Mouse (Mus musculus): Measurements from ENCODE around the gene Lipt1.
A peak's percentile ranks its signal among the peaks of the same experiment; 100 is the strongest.

Lipt1 gene

GRCm38 (mm10) chr1:37871704-37872103, at the start of gene Lipt1:
Lipt1 (plus strand) TSS chr1:37871738.
- no peak for DNase-seq (ENCODE audit: low read depth, low spot score)

DNA sequence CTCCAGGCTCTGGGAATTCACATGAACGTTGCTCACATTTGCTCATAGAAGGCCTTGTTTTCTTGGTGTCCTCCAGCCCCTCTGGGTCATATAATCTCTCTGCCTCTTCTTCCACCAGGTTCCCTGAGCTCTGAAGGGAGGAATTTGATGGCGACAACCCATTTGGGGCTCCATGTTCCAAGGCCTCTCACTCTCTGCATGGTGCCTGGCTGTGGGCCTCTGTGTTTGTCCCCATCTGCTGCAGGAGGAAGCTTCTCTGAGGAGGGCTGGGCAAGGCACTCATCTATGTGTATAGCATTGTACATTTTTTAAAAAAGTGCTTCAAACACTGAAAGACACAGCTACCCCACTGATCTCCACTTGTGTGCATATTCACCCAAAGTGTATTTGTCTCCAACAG, 39.9 kb upstream of the Lipt1 start:
- no peak for DNase-seq (ENCODE audit: low read depth, low spot score)

DNA sequence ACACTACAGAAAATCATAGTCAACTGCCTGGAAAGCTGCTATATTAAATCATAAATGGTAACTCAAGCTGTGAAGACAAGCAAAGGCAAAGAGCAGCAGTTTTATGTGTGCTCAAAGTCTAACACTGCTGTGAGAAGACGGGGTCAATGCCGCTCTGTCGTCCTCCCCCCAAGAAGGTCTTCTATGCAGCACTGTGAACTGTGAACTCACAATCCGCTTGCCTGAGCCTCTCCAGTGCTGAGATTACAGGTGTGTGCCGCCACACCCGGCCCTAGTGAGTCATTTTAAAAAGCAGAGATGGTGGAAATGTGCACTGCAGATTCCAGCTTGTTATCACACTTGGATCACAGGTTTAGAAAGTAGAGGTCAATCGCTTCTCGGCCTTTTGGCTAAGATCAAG, 24.7 kb upstream of the Lipt1 start:
- no peak for DNase-seq (ENCODE audit: low read depth, low spot score)

GRCm38 (mm10) chr1:37850696-37851095, 20.8 kb upstream of the Lipt1 start:
- DNase-seq (ENCODE audit: low read depth, low spot score), result no peak

- DNase-seq (ENCODE audit: low read depth, low spot score), result peak; percentile 100
Observed at GRCm38 (mm10) chr1:37864511-37865400, 6.8 kb upstream of the Lipt1 start.

- DNase-seq (ENCODE audit: low read depth, low spot score), result no peak
Observed at GRCm38 (mm10) chr1:37865401-37866215, 5.9 kb upstream of the Lipt1 start.

- no peak for DNase-seq (ENCODE audit: low read depth, low spot score)
Observed at GRCm38 (mm10) chr1:37866286-37866685, 5.3 kb upstream of the Lipt1 start, which contains the start of gene Tsga10. Tsga10 (minus strand) TSS chr1:37866429.

DNA sequence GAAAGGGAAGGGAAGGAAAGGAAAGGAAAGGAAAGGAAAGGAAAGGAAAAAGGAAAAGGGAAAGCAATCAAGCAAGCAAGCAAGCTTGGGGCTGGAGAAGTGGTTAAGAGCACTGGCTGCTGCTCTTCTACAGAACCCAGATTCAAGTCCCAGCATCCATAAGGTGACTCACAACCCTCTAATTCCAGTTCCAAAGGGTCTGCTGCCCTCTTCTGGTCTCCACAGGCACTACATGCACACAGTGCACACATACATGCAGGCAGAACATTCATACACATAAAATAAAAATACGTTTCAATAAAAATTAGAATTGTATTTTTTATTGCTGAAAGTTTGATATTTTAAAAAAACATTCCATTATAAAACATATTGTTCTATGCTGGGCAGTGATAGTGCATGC, 4.5 kb upstream of the Lipt1 start:
- peak; percentile 87 for DNase-seq (ENCODE audit: low read depth, low spot score)

GRCm38 (mm10) chr1:37867684-37868322, 3.7 kb upstream of the Lipt1 start:
- DNase-seq (ENCODE audit: low read depth, low spot score), result no peak

GRCm38 (mm10) chr1:37868640-37869039, 2.9 kb upstream of the Lipt1 start:
- no peak for DNase-seq (ENCODE audit: low read depth, low spot score)

- no peak for DNase-seq (ENCODE audit: low read depth, low spot score)
Observed at GRCm38 (mm10) chr1:37869362-37869761, 2.2 kb upstream of the Lipt1 start.

DNA sequence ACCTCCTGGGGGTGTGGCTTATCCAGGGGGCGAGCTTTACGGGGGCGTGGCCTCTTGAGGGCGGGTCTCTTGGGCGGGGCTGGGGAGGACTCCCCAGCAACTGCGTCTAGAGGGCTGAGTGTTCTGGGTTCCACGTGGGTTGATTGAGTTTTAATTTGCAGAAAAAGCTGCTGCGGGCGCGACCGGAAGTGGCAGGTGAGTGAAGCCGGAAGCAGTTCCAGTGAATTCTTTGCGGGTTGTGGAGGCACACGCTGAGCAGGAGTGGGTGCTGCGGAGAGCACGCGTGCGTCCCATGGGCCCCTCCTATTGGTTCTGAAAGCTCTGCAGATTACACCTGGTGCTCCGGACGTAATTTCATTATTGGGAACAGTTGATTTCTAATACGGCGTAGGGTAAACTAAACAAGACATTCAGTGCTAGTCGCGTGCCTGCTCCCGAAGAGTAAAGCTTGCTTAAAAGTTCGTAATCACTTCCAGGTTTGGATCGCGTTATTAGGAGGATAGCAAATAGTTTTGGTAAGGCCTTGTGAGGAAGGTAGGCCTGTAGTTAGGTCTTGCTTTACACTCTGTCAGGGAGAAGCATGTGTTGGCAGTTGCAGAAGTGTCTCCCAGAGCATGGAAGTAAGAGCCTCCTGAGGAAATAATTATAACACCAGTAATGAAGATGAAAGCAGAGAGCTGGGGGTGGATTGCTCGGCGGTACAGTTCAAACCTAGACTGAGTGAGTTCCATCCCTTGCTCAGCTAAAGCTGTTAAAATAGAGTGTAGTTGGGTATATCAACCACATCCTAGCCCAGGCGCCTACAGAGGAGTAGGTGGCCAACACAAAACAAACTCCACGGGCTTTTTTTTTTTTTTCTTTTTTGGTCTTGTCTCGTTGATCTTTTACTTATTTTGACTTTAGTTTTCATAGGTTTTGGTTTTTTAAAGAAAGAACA, 861 bp downstream of the Lipt1 start:
- peak; percentile 95 for DNase-seq (ENCODE audit: low read depth, low spot score)

- DNase-seq (ENCODE audit: low read depth, low spot score), result no peak
Observed at GRCm38 (mm10) chr1:37873157-37873556, 1.6 kb downstream of the Lipt1 start.

DNA sequence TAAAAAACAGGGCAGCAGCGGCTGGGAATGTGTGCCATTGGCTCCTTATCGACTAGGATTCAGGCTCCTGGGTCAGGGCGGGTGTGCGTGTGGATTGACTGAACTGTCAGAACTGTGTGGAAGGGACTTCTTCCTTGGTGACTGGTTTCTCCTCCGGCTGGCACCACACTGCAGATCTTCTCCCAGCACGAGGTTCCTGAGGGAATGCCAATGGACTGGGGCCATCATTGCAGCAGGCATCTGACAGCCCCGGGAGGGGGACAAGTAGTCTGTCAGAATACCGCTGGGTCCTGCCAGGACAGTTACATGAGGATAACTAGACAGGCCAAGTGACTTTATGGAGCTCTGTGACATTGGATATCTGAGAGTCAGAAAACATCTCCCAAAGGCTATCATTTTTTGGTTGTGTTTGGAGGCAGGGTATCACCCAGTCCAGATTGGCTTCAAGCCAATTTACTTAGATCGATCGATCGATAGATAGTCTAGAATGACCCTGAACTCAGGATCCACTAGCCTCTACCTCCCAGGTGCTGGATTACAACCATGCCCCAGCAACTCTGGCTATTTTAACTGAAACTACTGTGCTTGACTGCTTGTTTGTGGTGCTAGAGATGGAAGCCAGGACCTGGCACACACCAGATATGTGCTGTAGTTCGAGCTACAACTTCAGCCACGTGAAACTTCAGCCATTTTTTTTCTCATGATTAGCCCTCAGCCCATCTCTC, 6.4 kb downstream of the Lipt1 start:
- no peak for DNase-seq (ENCODE audit: low read depth, low spot score)

- DNase-seq (ENCODE audit: low read depth, low spot score), result peak; percentile 68
Observed at GRCm38 (mm10) chr1:37883411-37883810, 11.9 kb downstream of the Lipt1 start.

DNA sequence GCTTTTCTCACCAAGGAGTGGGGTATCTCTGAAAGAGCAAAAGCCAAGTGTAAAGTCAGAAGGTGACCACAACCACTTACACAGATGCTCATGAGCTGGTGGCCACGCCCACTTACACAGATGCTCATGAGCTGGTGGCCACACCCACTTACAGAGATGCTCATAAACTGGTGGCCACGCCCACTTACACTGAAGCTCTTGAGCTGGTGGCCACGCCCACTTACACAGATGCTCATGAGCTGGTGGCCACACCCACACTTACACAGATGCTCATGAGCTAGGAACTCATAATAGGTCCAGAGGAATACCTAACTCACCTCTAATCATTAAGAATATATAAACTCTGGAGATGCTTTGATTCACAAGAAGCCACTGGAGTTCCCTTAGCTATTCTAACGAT, 12.9 kb downstream of the Lipt1 start:
- peak; percentile 86 for DNase-seq (ENCODE audit: low read depth, low spot score)

GRCm38 (mm10) chr1:37889206-37889605, 17.7 kb downstream of the Lipt1 start:
- DNase-seq (ENCODE audit: low read depth, low spot score), result no peak

GRCm38 (mm10) chr1:37890025-37890652, 18.6 kb downstream of the Lipt1 start, which contains the start of the genes Mitd1 and Mrpl30:
Mitd1 (minus strand) TSS chr1:37890411.
Mrpl30 (plus strand) TSS chr1:37890477.
- peak; percentile 96 for DNase-seq (ENCODE audit: low read depth, low spot score)

- DNase-seq (ENCODE audit: low read depth, low spot score), result no peak
Observed at GRCm38 (mm10) chr1:37891400-37891799, 19.9 kb downstream of the Lipt1 start.

- no peak for DNase-seq (ENCODE audit: low read depth, low spot score)
Observed at GRCm38 (mm10) chr1:37894606-37895005, 23.1 kb downstream of the Lipt1 start.

Data from ES-CJ7 (cell line).